Mouse (Mus musculus) regulatory T cell (primary cell): ENCODE measurements around the gene Myo9a.
"Not testable (repeated sequence)": the region's sequence is repeated elsewhere in the genome, so short reads cannot be mapped to it uniquely, and the experiment has no call there.

Experiments
- in situ Hi-C: fragments of 300-600 bp; cut with MboI, MseI; formaldehyde crosslinking; loops from one replicate; pipeline ENCODE4 v1.15.1; 2025; ENCODE audit warnings: high pct_unique_total_duplicates

Gene Myo9a

DNA sequence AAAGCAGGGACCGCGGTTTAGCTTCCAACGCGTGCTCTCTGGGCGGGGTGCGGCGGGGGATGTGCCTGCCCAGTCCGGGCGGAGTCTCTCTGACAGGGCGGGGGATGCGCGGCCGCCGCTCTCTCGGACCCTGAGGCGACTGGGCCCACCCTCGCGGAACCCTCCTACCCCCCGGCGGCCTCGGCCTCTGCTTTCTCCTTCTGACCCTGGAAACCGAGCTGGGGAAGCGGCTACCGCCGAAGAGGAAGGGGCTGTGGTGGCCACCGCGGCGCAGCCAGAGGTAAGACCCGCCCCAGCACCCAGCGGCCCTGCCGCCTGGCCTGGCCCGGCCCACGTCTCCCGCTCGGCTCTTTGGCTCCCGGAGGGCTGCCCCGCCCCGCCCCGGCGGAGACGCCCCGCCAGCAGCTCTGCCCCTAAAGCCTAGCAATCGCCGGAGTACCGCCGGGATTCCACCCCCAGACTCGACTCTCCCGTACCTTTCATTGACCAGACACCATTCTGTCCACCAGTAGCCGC is 428 bp downstream of the Myo9a start:
- in situ Hi-C loops, result no loop called here

GRCm38 (mm10) chr9:59751966-59752365 is 1.3 kb downstream of the Myo9a start:
- in situ Hi-C loops, result no loop called here

DNA sequence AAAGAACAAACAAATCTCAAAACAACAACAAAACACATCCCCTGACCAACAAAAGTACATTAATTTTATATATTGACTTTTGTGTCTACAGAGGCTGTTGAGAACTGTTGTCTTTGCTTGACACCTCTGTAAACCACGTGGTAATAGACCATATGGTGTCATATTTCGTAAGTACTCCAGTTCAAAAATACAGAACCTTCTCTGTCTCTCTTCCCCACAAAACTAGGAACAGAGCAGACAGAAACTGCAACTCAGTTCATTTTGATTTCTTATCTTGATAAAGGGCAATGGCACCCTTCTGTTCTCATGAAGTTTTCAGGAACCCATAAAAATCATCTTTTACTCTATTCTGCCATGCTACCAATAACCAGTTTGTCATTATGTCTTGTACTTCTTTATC is 4.5 kb downstream of the Myo9a start:
- in situ Hi-C loops, result no loop called here

GRCm38 (mm10) chr9:59757016-59757415 is 6.3 kb downstream of the Myo9a start:
- in situ Hi-C loops, result not testable (repeated sequence)

GRCm38 (mm10) chr9:59760515-59760914 is 9.8 kb downstream of the Myo9a start:
- in situ Hi-C loops, result no loop called here

DNA sequence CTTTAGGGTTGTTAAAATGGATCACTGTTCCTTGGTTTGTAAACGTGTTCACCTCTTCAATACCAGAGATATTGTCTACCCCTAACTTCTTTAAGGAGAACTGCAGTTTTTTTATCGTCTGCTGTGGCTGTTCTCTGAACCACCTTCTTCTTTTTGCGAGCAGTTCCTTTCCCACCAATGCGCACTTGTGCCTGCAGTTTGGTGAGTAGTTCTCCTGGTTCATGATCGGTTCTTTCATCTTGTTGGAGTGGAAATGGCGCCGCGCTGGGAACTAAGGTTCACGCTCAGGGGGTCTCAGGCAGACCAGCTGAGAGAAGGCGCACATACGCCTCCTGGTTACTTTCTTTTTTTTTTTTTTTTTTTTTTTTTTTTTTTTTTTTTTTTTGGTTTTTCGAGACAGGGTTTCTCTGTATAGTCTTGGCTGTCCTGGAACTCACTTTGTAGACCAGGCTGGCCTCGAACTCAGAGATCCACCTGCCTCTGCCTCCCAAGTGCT is 16.3 kb downstream of the Myo9a start:
- in situ Hi-C loops, result not testable (repeated sequence)

- in situ Hi-C loops, result not testable (repeated sequence)
These were observed 55.5 kb downstream of the Myo9a start for GRCm38 (mm10) chr9:59806046-59806774.

GRCm38 (mm10) chr9:59884551-59884950 is 133.9 kb downstream of the Myo9a start:
- in situ Hi-C loops, result loop anchor here (5.0 kb wide), 1 partner anchor 647 kb away; no protein-coding TSS in a partner anchor

DNA sequence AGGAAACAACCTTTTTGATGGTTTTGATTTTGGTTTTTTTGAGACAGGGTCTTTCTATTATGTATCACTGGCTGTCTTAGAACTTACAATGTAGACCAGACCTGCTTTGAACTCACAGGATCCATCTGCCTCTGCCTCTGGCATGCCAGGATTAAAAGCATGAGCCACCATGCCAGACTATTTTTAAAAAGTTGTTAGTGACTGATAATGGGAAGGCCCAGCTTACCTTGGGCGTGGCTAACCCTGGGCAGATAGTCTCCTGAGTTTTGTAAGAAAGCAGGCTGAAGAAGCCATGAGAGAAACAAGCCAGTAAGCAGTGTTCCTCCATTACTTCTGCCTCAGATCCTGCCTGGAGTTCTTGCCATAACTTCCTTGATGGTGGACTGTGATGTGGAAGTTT is 152.7 kb downstream of the Myo9a start:
- in situ Hi-C loops, result no loop called here

DNA sequence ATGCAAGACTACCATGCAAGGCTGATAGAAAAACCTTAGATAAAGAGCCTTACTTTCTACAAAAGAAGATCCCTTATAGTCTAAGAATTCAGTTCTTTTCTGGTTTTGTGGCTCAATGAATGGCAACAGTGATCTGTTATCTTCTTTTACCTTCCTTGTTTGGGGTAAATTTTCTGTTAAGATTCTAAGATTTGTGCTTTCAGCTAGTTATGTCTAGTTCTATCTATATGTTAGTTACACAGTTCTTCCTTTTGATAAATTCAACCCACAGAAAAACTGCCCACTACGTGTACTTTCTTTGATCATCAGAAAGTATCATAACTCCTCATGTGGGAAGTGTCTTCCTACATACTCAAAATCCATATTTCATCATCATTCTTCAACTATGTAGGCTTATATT is 164.1 kb downstream of the Myo9a start:
- in situ Hi-C loops, result no loop called here

DNA sequence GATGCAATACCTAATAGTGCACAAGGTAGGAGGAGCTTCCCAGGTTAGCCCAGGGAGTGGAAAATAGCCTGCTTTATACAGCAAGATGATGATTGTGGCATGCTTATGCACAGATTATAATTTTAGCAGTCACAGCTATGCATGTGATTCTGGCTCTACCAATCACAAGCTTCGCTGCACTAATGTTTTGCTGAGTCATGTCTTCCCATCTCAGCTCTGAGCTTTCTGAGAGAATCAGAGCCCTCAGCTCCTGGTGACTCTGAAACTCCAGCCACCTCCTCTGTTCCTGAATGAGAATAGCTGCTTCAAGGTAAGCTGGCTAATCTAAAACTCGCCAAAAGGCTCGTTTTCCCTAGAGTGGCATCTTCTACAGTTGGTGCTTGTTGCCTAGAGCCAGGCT is 179.6 kb downstream of the Myo9a start:
- in situ Hi-C loops, result loop anchor here (25.0 kb wide), 2 partner anchors 1307 to 2007 kb away; partner anchors contain the start of gene Kif23

DNA sequence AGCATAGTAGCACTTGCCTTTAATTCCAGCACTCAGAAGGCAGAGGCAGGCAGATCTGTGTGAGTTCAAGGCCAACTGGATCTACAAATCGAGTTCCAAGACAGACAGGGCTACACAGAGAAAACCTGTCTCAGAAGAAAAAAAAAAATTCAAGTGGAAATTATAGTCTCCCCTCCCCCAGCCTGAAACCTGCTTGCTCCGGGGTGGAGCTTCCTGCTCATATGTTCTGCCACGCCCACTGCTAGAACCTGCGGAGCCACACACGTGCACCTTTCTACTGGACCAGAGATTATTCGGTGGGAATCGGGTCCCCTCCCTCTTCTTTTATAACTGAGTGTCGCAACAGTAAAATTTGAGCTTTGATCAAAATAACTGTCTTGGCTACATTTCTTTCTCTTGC is 185.2 kb downstream of the Myo9a start:
- in situ Hi-C loops, result loop anchor here (25.0 kb wide), 2 partner anchors 1301 to 2001 kb away; partner anchors contain the start of gene Kif23

GRCm38 (mm10) chr9:59938529-59938928 is 187.8 kb downstream of the Myo9a start:
- in situ Hi-C loops, result loop anchor here (25.0 kb wide), 2 partner anchors 1299 to 1999 kb away; partner anchors contain the start of gene Kif23

- in situ Hi-C loops, result loop anchor here (25.0 kb wide), 2 partner anchors 1298 to 1998 kb away; partner anchors contain the start of gene Kif23
These were observed 189.0 kb downstream of the Myo9a start for GRCm38 (mm10) chr9:59939691-59940090.

GRCm38 (mm10) chr9:59940913-59941884 is 190.5 kb downstream of the Myo9a start:
- in situ Hi-C loops, result loop anchor here (25.0 kb wide), 2 partner anchors 1296 to 1996 kb away; partner anchors contain the start of gene Kif23

GRCm38 (mm10) chr9:59941885-59942350 is 191.2 kb downstream of the Myo9a start:
- in situ Hi-C loops, result loop anchor here (25.0 kb wide), 2 partner anchors 1295 to 1995 kb away; partner anchors contain the start of gene Kif23

GRCm38 (mm10) chr9:59942501-59943085 is 191.9 kb downstream of the Myo9a start:
- in situ Hi-C loops, result loop anchor here (25.0 kb wide), 2 partner anchors 1295 to 1995 kb away; partner anchors contain the start of gene Kif23

GRCm38 (mm10) chr9:59943826-59944225 is 193.1 kb downstream of the Myo9a start:
- in situ Hi-C loops, result loop anchor here (25.0 kb wide), 2 partner anchors 1293 to 1993 kb away; partner anchors contain the start of gene Kif23

DNA sequence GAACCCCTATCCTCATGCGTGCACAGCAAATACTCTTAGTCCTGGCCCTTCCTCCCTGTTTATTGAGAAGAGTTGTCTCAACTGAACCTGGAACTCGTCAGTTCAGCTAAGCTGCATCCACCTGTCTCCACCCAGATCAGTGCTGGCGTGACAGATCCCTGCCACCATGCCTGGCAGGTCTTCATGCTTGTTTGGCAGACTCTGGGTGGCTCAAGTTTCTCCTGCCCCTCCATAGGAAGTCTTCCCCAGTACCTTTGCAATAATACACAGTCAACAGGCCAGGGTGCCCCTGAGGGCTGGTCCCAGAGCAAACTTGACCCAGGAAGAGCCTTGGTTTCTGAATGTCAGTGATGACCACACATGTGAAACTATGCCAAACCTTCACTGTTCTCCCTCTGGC is 194.5 kb downstream of the Myo9a start:
- in situ Hi-C loops, result loop anchor here (25.0 kb wide), 2 partner anchors 1292 to 1992 kb away; partner anchors contain the start of gene Kif23

DNA sequence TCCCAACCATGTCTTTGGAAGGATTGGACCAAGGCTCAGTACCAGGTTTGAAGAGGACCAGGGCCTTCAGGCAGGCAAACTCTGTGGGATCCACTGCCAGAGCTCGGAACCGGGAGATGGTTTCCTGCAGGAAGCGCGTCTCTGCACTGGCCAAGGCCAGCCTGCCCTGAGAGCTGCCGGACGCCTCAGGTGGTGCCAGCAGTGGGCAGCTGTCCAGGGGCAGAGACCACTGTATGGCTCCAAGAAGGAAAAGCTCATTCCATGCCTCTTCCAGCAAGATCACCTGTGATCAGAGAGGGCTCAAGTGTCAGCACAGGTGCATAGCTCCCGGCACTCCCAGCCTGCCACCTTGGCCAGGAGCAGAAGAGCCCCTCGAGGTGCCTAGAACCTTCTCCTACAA is 196.6 kb downstream of the Myo9a start:
- in situ Hi-C loops, result loop anchor here (25.0 kb wide), 2 partner anchors 1290 to 1990 kb away; partner anchors contain the start of gene Kif23

- in situ Hi-C loops, result loop anchor here (25.0 kb wide), 2 partner anchors 1289 to 1989 kb away; partner anchors contain the start of gene Kif23
These were observed 197.5 kb downstream of the Myo9a start for GRCm38 (mm10) chr9:59948226-59948625.
